Mouse (Mus musculus): ENCODE data around the gene Chadl. TPM values are rescaled to one million over a fixed set of nuclear protein-coding genes. Genes with fewer than 3 reads are reported as not detected.

Chadl gene
- total RNA-seq, 1 experiment from 2014 or later, result 0.29 TPM

DNA sequence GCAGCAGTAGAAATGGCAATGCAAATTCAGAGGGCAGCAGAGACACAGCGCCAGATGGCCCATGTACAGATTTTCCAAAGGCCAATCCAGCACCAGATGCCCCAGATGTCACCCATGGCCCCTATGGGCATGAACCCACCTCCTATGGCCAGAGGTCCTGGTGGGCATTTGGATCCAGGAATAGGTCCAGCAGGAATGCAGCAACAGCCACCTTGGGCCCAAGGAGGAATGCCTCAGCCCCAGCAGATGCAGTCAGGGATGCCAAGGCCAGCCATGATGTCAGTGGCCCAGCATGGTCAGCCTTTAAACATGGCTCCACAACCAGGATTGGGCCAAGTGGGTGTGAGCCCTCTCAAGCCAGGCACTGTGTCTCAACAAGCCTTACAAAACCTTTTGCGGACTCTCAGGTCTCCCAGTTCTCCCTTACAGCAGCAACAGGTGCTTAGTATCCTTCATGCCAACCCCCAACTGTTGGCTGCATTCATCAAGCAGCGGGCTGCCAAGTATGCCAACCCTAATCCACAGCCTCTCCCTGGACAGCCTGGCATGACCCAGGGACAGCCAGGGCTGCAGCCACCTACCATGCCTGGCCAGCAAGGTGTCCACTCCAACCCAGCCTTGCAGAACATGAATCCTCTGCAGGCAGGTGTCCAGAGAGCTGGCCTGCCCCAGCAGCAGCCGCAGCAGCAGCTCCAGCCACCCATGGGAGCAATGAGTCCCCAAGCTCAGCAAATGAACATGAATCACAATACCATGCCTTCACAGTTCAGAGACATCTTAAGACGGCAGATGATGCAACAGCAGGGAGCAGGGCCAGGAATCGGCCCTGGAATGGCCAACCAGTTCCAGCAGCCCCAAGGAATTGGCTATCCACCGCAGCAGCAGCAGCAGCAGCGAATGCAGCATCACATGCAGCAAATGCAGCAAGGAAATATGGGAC lies 47.3 kb downstream of the Chadl start:
- ATAC-seq (replicated peaks; ENCODE audit: insufficient number of reproducible peaks, low FRiP score, low TSS enrichment, poor library complexity, severe bottlenecking), result no peak

Other genes with a start within 250 kb of the Chadl start
- gene Rbx1, start 231.0 kb downstream of the Chadl start, total RNA-seq (2017), result 121 to 126 TPM (median 122 TPM) in 3 replicates
- gene Ep300, start 111.9 kb downstream of the Chadl start, total RNA-seq (2017), result 62.5 to 122 TPM (median 65.7 TPM) in 3 replicates
- 13.0 to 31.2 TPM (median 13.7 TPM) in 3 replicates for gene L3mbtl2, start 33.4 kb downstream of the Chadl start, total RNA-seq (2017)
- gene Zc3h7b, start 47.8 kb upstream of the Chadl start, total RNA-seq (2017), result 6.6 to 14.2 TPM (median 7.1 TPM) in 3 replicates
- gene Rangap1, start 48.2 kb upstream of the Chadl start, total RNA-seq (2017), result 37.6 to 62.3 TPM (median 38.3 TPM) in 3 replicates
- gene Tef, start 105.1 kb upstream of the Chadl start, total RNA-seq (2017), result 44.4 to 60.3 TPM (median 52.9 TPM) in 3 replicates
- 27.1 to 48.1 TPM (median 29.4 TPM) in 3 replicates for gene Tob2, start 161.5 kb upstream of the Chadl start, total RNA-seq (2017)
- gene Phf5a, start 174.6 kb upstream of the Chadl start, total RNA-seq (2017), result 54.7 to 91.7 TPM (median 58.7 TPM) in 3 replicates
- gene Aco2, start 175.0 kb upstream of the Chadl start, total RNA-seq (2017), result 103 to 166 TPM (median 150 TPM) in 3 replicates
- gene Polr3h, start 229.0 kb upstream of the Chadl start, total RNA-seq (2017), result 7.9 to 13.7 TPM (median 8.1 TPM) in 3 replicates
- gene Csdc2, start 239.5 kb upstream of the Chadl start, total RNA-seq (2017), result 0.19 TPM in 1 of 3 replicates, not detected in the others

All from monocyte, adult 5-6 weeks (primary cell).